Mouse (Mus musculus) hindbrain, embryonic 16.5 days (tissue): ENCODE data around the gene Orai3. TPM values are rescaled to one million over a fixed set of nuclear protein-coding genes. Genes with fewer than 3 reads are reported as not detected.

Experiments used
- polyA plus RNA-seq: library from polyadenylated mRNA; unstranded; fragments of >200 nt; fragmentation: Nextera tagmentation; extraction: Ambion mirVana; gene quantifications from 2 replicates; pipeline ENCODE4 v1.2.1, GENCODE M21; 2015

Orai3 gene
- polyA plus RNA-seq, 1 experiment from 2014 or later, result 10.4 TPM

Other genes with a start within 250 kb of the Orai3 start
- gene Tmem265, start 208.4 kb upstream of the Orai3 start, polyA plus RNA-seq, result 4.3 and 6.2 TPM in 2 replicates
- 60.5 and 60.9 TPM in 2 replicates for gene Phkg2, start 196.5 kb upstream of the Orai3 start, polyA plus RNA-seq
- 11.6 and 13.3 TPM in 2 replicates for gene Ccdc189, start 181.2 kb upstream of the Orai3 start, polyA plus RNA-seq
- 38.0 and 48.1 TPM in 2 replicates for gene Rnf40, start 181.0 kb upstream of the Orai3 start, polyA plus RNA-seq
- 15.0 and 20.7 TPM in 2 replicates for gene Zfp629, start 154.0 kb upstream of the Orai3 start, polyA plus RNA-seq
- 39.5 and 41.9 TPM in 2 replicates for gene Bcl7c, start 60.9 kb upstream of the Orai3 start, polyA plus RNA-seq
- 3.4 and 4.9 TPM in 2 replicates for gene Ctf1, start 57.1 kb upstream of the Orai3 start, polyA plus RNA-seq
- gene Ctf2, start 37.6 kb upstream of the Orai3 start, polyA plus RNA-seq, result 0.15 and 0.20 TPM in 2 replicates
- 6.8 TPM in 2 replicates for gene Fbxl19, start 25.3 kb upstream of the Orai3 start, polyA plus RNA-seq
- 12.8 and 14.6 TPM in 2 replicates for gene Setd1a, start 6.9 kb downstream of the Orai3 start, polyA plus RNA-seq
- gene Gm49388, start 15.8 kb downstream of the Orai3 start, polyA plus RNA-seq, result not detected in 2 replicates
- gene Hsd3b7, start 30.8 kb downstream of the Orai3 start, polyA plus RNA-seq, result 11.9 and 12.1 TPM in 2 replicates
- gene Stx4a, start 54.5 kb downstream of the Orai3 start, polyA plus RNA-seq, result 21.6 and 22.0 TPM in 2 replicates
- 76.8 and 84.4 TPM in 2 replicates for gene Stx1b, start 54.7 kb downstream of the Orai3 start, polyA plus RNA-seq
- 6.0 and 8.8 TPM in 2 replicates for gene Zfp646, start 106.4 kb downstream of the Orai3 start, polyA plus RNA-seq
- 29.5 and 35.1 TPM in 2 replicates for gene Zfp668, start 107.0 kb downstream of the Orai3 start, polyA plus RNA-seq
- gene Prss53, start 121.2 kb downstream of the Orai3 start, polyA plus RNA-seq, result 0.81 and 0.99 TPM in 2 replicates
- gene Gm21974, start 125.6 kb downstream of the Orai3 start, polyA plus RNA-seq, result not detected in 2 replicates
- gene Vkorc1, start 125.8 kb downstream of the Orai3 start, polyA plus RNA-seq, result 70.5 and 75.2 TPM in 2 replicates
- 67.1 and 72.5 TPM in 2 replicates for gene Bckdk, start 134.3 kb downstream of the Orai3 start, polyA plus RNA-seq
- 42.1 and 42.3 TPM in 2 replicates for gene Kat8, start 142.7 kb downstream of the Orai3 start, polyA plus RNA-seq
- 0.50 TPM in 2 replicates for gene Prss8, start 160.3 kb downstream of the Orai3 start, polyA plus RNA-seq
- gene Prss36, start 176.9 kb downstream of the Orai3 start, polyA plus RNA-seq, result 14.3 and 14.9 TPM in 2 replicates
- gene Fus, start 197.6 kb downstream of the Orai3 start, polyA plus RNA-seq, result 275 and 318 TPM in 2 replicates
- gene Pycard, start 224.1 kb downstream of the Orai3 start, polyA plus RNA-seq, result 7.3 and 9.3 TPM in 2 replicates
- 0.27 TPM in 1 of 2 replicates, not detected in the other for gene Trim72, start 234.1 kb downstream of the Orai3 start, polyA plus RNA-seq